Mouse (Mus musculus) midbrain, postnatal 0 days (tissue): ENCODE data around the gene Thoc7. TPM values are rescaled to one million over a fixed set of nuclear protein-coding genes. Genes with fewer than 3 reads are reported as not detected.

Experiments
- ATAC-seq: fragments of 200-750 bp; cut with Nextera tagmentation; 2 replicates; pipeline ENCODE4 v1.8.0; 2017; ENCODE audit warnings: moderate number of reproducible peaks, mild to moderate bottlenecking, moderate TSS enrichment, moderate library complexity; ENCODE audit not compliant: low FRiP score
- DNase-seq: peaks from one replicate; pipeline ENCODE4 v3.0.0-alpha.2; 2015; ENCODE audit warnings: low spot score
- H3K27ac ChIP-seq: fragments of 300-500 bp; sonication (generic); 2 replicates; pipeline ENCODE4 v1.5.1; 2014; ENCODE audit warnings: low read depth, mild to moderate bottlenecking, low read length, mixed read lengths
- H3K27me3 ChIP-seq: fragments of 300-500 bp; sonication (generic); 2 replicates; pipeline ENCODE4 v1.6.1; 2014; ENCODE audit warnings: low read length, control low read depth, mixed read lengths; ENCODE audit not compliant: insufficient read depth
- H3K36me3 ChIP-seq: fragments of 300-500 bp; sonication (generic); 2 replicates; pipeline ENCODE4 v1.6.1; 2014; ENCODE audit warnings: low read length, control low read depth, mixed read lengths; ENCODE audit not compliant: insufficient read depth
- H3K4me1 ChIP-seq: fragments of 300-500 bp; sonication (generic); 2 replicates; pipeline ENCODE4 v1.6.1; 2014; ENCODE audit warnings: mild to moderate bottlenecking, control low read depth, antibody characterized with exemption, low read length, mixed read lengths; ENCODE audit not compliant: insufficient read depth
- H3K4me2 ChIP-seq: fragments of 300-500 bp; sonication (generic); 2 replicates; pipeline ENCODE4 v1.6.1; 2014; ENCODE audit warnings: low read depth, mild to moderate bottlenecking, low read length, mixed read lengths; ENCODE audit not compliant: poor library complexity, severe bottlenecking
- H3K4me3 ChIP-seq: fragments of 300-500 bp; sonication (generic); 2 replicates; pipeline ENCODE4 v1.5.1; 2014; ENCODE audit warnings: low read depth, mild to moderate bottlenecking, low read length, moderate library complexity
- H3K9ac ChIP-seq: fragments of 300-500 bp; sonication (generic); replicated peaks from 2 replicates; pipeline ENCODE4 v1.6.1; 2014; ENCODE audit warnings: mild to moderate bottlenecking, low read length, moderate library complexity, mixed read lengths; ENCODE audit not compliant: poor library complexity, severe bottlenecking
- H3K9me3 ChIP-seq: fragments of 300-500 bp; sonication (generic); 2 replicates; pipeline ENCODE4 v1.6.1; 2016; ENCODE audit warnings: low read length, control low read depth
- CTCF ChIP-seq: IDR thresholded peaks from 2 replicates; pipeline ENCODE4 v1.5.1; 2016; ENCODE audit warnings: antibody characterized with exemption, mild to moderate bottlenecking
- WGBS: fragments of 180-500 bp; shearing (Covaris S2); extraction: QIAGEN DNeasy Blood & Tissue Kit; methylation state at CpG from one replicate; pipeline ENCODE4 v1.1.7; 2014; 5-methylcytosine and 5-hydroxymethylcytosine counted together
- polyA plus RNA-seq: library from polyadenylated mRNA; unstranded; fragments of >200 nt; fragmentation: Nextera tagmentation; extraction: Ambion mirVana; gene quantifications from 2 replicates; pipeline ENCODE4 v1.2.1, GENCODE M21; 2015
- total RNA-seq: library from RNA; depleted of rRNA; stranded (reverse); fragments of >200 nt; gene quantifications from 2 replicates; pipeline ENCODE4 v1.2.3, GENCODE M21; 2014; rRNA removed

Thoc7 gene
- total and polyA plus RNA-seq, 2 experiments from 2014 or later = 55.7 to 195 TPM

- H3K9ac ChIP-seq = peak overlapping the region; percentile 29
- peak; percentile 92 for TF ChIP-seq CTCF
- no peak overlapping the region for H3K27ac ChIP-seq
- WGBS = 1% methylated on average over 22 of the region's 22 CpGs
- H3K36me3 ChIP-seq = no peaks in the 10 kb centered on the region
- peak overlapping the region; percentile 63 for H3K4me2 ChIP-seq
- ATAC-seq = peak; percentile 80
- H3K9me3 ChIP-seq = no peaks in the 10 kb centered on the region
- peak; percentile 88 for DNase-seq
- peak overlapping the region; percentile 35 for H3K4me3 ChIP-seq
- H3K27me3 ChIP-seq = no peaks in the 10 kb centered on the region
- H3K4me1 ChIP-seq = no peaks in the 10 kb centered on the region
Measured at GRCm38 (mm10) chr14:13901611-13902067, 60.0 kb downstream of the Thoc7 start.

Other genes starting within 250 kb of the Thoc7 start
- not detected in 2 replicates for gene Gm281, start 47.4 kb downstream of the Thoc7 start, total RNA-seq
- gene Gm281, start 47.4 kb downstream of the Thoc7 start, polyA plus RNA-seq = not detected in 2 replicates
- 12.7 and 22.4 TPM in 2 replicates for gene Atxn7, start 412 bp downstream of the Thoc7 start, total RNA-seq
- 2.2 and 2.5 TPM in 2 replicates for gene Atxn7, start 412 bp downstream of the Thoc7 start, polyA plus RNA-seq
- gene Psmd6, start 159.1 kb upstream of the Thoc7 start, total RNA-seq = 131 and 166 TPM in 2 replicates
- 225 and 233 TPM in 2 replicates for gene Psmd6, start 159.1 kb upstream of the Thoc7 start, polyA plus RNA-seq
- gene Olfr720, start 225.0 kb upstream of the Thoc7 start, total RNA-seq = not detected in 2 replicates
- not detected in 2 replicates for gene Olfr720, start 225.0 kb upstream of the Thoc7 start, polyA plus RNA-seq